ENCODE assay signal across 9 mouse cellular contexts in genomic region chr5:134873956-134874879, GRCm38 (mm10). TPM values are rescaled to one million over a fixed set of nuclear protein-coding genes. Genes with fewer than 3 reads are reported as not detected.
DNase-seq lines count a peak whose midpoint lies in the region; ATAC-seq lines count a peak whose summit lies in the region.
"Had no signal": no experiment of that assay in that cellular context is flagged by ENCODE, and none has a peak within 500 bp of the region (broad histone marks: within the 10 kb centered on the region; RNA-seq: fewer than 3 reads in every experiment).

No protein-coding gene starts in this region.

- DNase-seq in kidney, postnatal 10 days: peak; percentile 52
- no peak for DNase-seq in kidney, postnatal 25 days
- peak; percentile 6 for DNase-seq in cerebellum, adult 8-10 months
- peak; percentile 70 to 81 for DNase-seq in gastrocnemius, postnatal 36 days
- peak; percentile 94 for DNase-seq in lung, postnatal 10 days
- no peak for DNase-seq in spleen, adult 18-20 months
- no peak for DNase-seq in adrenal gland, adult 2 months

- intact Hi-C loops in gastrocnemius, postnatal 36 days (cut with DNase I): no loop called here

- no peak for ATAC-seq in megakaryocyte, adult 5-6 weeks (ENCODE audit: poor library complexity, severe bottlenecking)

RNA-seq across cellular contexts. Expression of gene Tmem270, which starts 32.3 kb away (rescaled TPM):
- total RNA-seq in gastrocnemius, postnatal 36 days (2021): not detected
- total RNA-seq in adrenal gland, adult 2 months (2021): not detected
- not detected in 2 replicates for polyA plus RNA-seq in adrenal gland, adult 2 months (2012; rRNA removed)
- total RNA-seq in megakaryocyte, adult 5-6 weeks (2015): not detected in 2 replicates
- total RNA-seq in megakaryocyte, adult 5-6 weeks (2017): not detected in 2 replicates
- polyA plus RNA-seq: macrophage had no signal

RNA-seq across cellular contexts. Expression of gene Cldn13, which starts 41.1 kb away (rescaled TPM):
- total RNA-seq in gastrocnemius, postnatal 36 days (2021): not detected
- not detected for total RNA-seq in adrenal gland, adult 2 months (2021)
- not detected in 2 replicates for polyA plus RNA-seq in adrenal gland, adult 2 months (2012; rRNA removed)
- 7.8 and 8.2 TPM in 2 replicates for total RNA-seq in megakaryocyte, adult 5-6 weeks (2015)
- total RNA-seq in megakaryocyte, adult 5-6 weeks (2017): 2.9 and 7.7 TPM in 2 replicates
- polyA plus RNA-seq: macrophage had no signal

RNA-seq across cellular contexts. Expression of gene Mettl27, which starts 58.0 kb away (rescaled TPM):
- total RNA-seq in gastrocnemius, postnatal 36 days (2021): 1 to 10 TPM; 5.1 to 6.4 TPM
- 10 to 100 TPM; 23.5 to 33.1 TPM for total RNA-seq in adrenal gland, adult 2 months (2021)
- 22.5 and 39.1 TPM in 2 replicates for polyA plus RNA-seq in adrenal gland, adult 2 months (2012; rRNA removed)
- total RNA-seq in megakaryocyte, adult 5-6 weeks (2015): 0.46 and 3.0 TPM in 2 replicates
- 0.89 and 1.3 TPM in 2 replicates for total RNA-seq in megakaryocyte, adult 5-6 weeks (2017)

Comparison
In these comparisons a context has a peak if more than half of its experiments do, and no peak if none do; other contexts are left out.
1. DNase-seq: peak in kidney, postnatal 10 days (single experiment), cerebellum, adult 8-10 months (single experiment), gastrocnemius, postnatal 36 days (2 of 2) and lung, postnatal 10 days (single experiment); none in kidney, postnatal 25 days (0 of 2), spleen, adult 18-20 months (0 of 2) and adrenal gland, adult 2 months (single experiment).